Mouse (Mus musculus): ENCODE data around the gene Tns3. TPM values are rescaled to one million over a fixed set of nuclear protein-coding genes. Genes with fewer than 3 reads are reported as not detected.

Gene Tns3
- total RNA-seq, 4 experiments from 2014 or later: 4.4 to 8.4 (median 6.1) TPM

- DNase-seq (ENCODE audit: low spot score in 2 of 2): no peak
These were observed 16.3 kb upstream of the Tns3 start for GRCm38 (mm10) chr11:8680650-8681049.

GRCm38 (mm10) chr11:8679221-8679620 is 14.9 kb upstream of the Tns3 start:
- no peak for DNase-seq (ENCODE audit: low spot score in 2 of 2)

DNA sequence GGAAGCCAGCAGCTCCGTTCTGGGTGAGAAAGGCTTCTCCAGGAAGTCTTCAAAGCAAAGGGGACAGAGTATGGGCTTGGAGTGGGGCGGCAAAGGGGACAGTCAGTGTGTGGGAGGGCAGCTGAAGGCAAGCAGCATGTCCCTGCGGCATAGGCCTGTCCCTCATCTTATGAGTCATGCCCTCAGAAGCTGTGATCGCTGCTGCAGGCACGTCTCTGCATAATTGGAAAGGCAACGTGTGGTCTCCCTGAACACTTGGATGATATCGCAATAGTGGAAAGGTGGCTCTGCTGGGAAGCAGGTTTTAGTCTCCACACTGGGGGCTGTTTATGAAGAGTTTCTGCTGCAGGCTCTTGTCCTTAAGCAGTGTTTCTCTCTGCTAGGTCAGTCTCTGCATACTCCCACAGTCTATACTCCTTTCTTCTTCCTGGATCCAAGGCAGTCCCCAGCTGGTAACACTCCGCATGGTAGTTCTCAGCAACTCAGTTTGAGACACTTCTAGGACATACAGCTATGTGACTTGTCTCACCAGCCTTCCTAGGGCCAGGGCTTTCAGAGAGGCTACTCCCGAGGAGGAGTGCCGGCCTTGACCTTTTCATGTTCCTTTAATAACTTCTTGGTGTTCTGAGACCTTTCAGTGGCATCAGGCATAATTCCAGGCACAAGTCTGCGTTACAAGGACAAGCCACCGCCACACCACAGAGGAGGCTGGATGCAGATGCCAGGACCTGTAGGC is 14.1 kb upstream of the Tns3 start:
- DNase-seq (ENCODE audit: low spot score in 2 of 2): no peak

GRCm38 (mm10) chr11:8675701-8676474 is 11.6 kb upstream of the Tns3 start:
- DNase-seq (ENCODE audit: low spot score in 2 of 2): no peak

GRCm38 (mm10) chr11:8674549-8675149 is 10.3 kb upstream of the Tns3 start:
- no peak for DNase-seq (ENCODE audit: low spot score in 2 of 2)

DNA sequence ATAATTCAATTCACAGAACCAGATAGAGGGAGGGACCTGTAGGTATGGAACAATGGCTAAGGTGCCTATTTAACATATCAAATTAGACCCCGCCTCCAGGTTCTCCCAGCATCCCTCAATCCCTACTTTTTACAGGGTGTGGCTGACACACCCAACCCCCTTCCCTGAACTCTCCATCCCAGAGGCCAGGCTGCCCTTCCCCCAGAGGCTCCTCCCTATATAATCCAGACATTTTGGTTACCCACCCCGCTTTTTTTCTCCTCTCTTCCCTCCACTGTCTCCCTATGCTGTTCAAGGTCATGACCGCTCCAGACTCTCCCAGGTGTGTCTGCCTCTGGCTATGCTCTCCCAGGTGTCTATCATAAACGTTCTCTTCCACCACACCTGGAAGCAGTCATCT is 7.4 kb upstream of the Tns3 start:
- no peak for DNase-seq (ENCODE audit: low spot score in 2 of 2)

GRCm38 (mm10) chr11:8669138-8669537 is 4.8 kb upstream of the Tns3 start:
- no peak for DNase-seq (ENCODE audit: low spot score in 2 of 2)

GRCm38 (mm10) chr11:8664797-8665196 is 462 bp upstream of the Tns3 start:
- no peak for DNase-seq (ENCODE audit: low spot score in 2 of 2)

- DNase-seq (ENCODE audit: low spot score in 2 of 2): peak; percentile 16 to 18
These were observed 617 bp downstream of the Tns3 start for GRCm38 (mm10) chr11:8663444-8664392.

DNA sequence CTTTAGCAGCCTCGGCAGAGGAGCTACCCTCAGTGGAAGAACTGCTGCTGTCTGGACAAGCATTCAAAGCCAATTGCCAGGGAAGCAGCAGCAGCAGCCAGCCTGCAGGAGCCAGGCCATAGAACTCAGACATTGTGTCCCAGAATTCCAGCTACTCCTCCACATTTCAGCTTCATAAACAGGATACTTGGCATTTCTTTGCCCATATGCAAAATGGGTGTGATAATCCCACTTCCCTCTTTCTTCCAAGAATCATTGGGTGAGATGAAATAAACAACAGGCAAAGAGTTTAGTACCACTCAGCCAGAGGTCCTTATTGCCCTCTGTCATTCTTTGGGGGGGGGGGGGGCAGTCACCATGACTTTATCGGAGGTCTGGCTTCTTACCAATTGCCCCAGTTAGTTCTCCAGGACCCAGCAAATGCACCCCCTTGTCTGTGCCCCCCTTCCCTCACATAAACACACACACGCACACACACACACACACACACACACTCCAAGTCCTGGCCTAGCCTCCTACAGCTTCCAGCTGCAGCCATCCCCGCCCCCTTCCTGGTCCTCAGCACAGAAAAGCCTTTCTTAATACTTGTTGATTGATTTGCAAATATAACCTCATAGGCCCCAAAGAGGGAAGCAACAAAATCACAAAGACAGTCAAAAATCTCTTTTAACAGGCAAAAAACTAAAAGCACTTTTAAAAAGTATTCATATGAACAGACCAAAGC is 1.5 kb downstream of the Tns3 start:
- no peak for DNase-seq (ENCODE audit: low spot score in 2 of 2)

GRCm38 (mm10) chr11:8660951-8661350 is 3.4 kb downstream of the Tns3 start:
- DNase-seq (ENCODE audit: low spot score in 2 of 2): no peak

DNA sequence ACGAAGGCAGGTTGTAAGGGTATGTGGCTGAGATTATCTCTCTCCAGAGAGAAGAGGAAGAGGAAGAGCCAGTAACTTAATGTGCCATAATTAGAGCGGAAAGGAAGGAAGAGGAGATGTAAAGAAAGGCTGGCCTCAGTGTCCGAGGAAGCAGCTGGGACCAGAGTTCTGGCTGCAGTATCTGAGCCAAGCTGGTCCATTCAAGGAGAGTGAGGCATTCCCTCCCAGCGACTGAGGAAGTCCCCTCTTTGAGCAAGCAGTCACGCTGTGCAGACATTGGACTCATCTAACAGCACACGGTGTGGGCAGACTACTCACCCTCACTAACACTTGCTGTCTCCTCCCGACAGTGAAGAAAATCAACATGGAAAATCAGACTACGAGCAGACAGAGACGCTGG is 4.5 kb downstream of the Tns3 start:
- no peak for DNase-seq (ENCODE audit: low spot score in 2 of 2)

- DNase-seq (ENCODE audit: low spot score in 2 of 2): peak; percentile 41 to 63
These were observed 5.3 kb downstream of the Tns3 start for GRCm38 (mm10) chr11:8659061-8659460.

DNA sequence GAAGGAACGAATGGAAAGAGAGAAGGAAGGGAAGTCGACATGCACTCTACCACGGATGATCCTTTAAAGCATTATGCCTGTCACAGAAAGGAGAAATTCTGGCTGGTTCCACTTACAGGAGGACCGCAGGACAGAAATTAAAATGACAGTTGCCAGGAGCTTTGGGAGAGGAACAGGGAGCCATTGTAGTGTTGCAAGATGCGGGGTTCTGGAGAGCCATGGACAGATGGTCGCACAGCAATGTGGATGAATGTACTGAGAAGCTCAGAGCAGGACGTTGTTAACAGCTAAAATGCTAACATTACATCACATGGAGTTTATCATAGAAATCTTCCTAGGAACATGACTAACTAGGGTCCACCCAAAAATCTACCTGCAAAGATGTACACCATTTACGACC is 6.8 kb downstream of the Tns3 start:
- no peak for DNase-seq (ENCODE audit: low spot score in 2 of 2)

- no peak for DNase-seq (ENCODE audit: low spot score in 2 of 2)
These were observed 7.6 kb downstream of the Tns3 start for GRCm38 (mm10) chr11:8656448-8657393.

DNA sequence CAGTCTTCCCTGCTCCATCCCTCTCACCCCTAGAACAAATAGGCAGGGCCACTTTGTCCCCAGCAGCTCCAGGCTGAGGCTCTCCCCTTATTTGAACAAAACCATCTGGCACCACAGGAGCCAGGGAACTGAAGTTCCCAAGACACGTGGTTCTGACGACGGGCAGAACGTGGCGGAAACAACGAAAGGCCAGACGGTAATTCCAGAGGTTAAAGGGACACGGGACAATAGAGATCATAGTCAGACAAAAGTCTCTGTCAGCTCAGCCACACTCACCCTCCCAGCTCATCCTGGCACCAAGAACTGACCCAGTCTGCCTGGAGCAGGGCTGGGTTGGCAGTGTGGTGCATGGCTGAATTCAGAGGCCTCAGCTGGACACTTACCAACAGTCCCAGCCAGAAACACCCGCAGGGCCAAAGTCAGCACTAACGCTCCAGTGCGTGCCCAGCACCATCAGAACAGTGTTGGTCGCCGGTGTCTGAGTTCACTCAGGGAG is 10.5 kb downstream of the Tns3 start:
- DNase-seq (ENCODE audit: low spot score in 2 of 2): peak in 1 of 2 experiments; percentile 30

DNA sequence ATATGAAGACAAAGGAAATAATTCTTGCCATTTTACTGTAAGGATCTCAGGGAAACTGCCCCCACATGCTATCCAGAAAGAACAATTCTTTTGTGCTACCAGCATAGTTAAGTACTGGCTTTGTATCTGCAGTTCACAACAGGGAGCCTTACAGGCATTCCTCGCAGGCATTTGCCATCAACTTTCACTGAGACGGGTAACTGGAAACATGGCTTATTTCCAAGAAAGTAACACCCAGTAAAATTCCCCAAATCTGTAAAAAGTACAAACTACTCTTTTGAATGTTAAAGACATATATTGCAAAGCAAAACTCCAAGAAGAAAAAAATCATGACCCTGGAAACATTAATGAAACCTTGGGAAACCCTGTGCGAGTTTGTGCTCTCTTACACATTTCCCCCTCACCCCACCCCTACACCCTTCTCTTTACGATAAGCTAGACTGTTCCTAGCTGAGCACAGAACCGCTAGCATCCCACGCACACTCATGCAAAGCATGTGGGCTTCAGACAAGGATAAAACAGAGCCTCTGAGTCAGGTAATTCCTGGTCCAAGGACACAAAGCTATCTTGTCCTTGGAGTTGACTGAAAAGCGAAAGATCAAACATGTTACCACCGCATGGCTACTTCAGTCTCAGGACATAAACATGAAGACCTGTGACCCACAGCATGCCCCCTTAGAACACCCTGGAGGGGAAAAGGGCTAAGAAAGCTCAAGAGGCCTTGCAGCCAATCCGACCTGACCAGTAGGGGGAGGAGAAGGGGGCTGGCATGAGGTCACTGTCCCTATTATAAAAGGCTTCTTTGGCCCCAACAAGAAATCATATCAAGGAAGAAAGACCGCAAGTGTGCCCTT is 11.3 kb downstream of the Tns3 start:
- no peak for DNase-seq (ENCODE audit: low spot score in 2 of 2)

DNA sequence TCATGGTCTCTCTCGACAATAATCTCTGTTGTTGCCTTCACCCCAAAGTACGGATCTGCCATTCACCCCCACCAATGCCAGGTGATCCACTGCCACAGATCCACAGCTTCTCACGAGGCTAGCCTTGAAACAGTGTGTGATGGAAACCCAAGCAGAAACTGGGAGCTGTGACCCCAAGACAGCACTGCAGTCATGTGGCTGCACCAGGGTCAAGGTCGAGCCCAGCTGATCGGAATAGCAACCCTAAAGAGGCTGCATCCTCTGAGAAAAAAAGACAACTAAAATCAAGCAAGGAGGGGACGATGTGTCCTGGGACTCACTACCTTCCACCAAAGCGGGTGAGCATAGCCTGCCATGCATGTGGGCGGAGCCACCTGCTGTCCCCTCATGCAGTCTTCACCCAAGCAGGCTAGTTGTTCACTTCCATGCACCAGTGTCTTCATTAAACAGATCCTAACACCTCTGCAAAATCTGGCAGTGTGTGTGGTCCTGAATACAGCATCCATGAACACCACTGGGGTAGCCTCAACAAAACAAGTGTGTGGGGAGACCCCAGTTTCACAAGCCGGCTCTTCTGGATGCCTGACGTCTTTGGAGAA is 12.1 kb downstream of the Tns3 start:
- no peak for DNase-seq (ENCODE audit: low spot score in 2 of 2)
